Mouse (Mus musculus) forebrain, embryonic 12.5 days (tissue): ENCODE measurements at regions not wholly inside any gene's neighbourhood (a gene's known extent, or its start where the extent isn't known, plus 50 kb on each side); places are given as distances from the start of the nearest gene placed in this dataset.

Experiments
- ATAC-seq: fragments of 200-750 bp; cut with Nextera tagmentation; 2 replicates; pipeline ENCODE4 v1.8.0; 2017; ENCODE audit warnings: moderate TSS enrichment; ENCODE audit not compliant: low FRiP score
- H3K27ac ChIP-seq: fragments of 300-500 bp; sonication (generic); 2 replicates; pipeline ENCODE4 v1.5.1; 2016; ENCODE audit warnings: mild to moderate bottlenecking
- H3K27me3 ChIP-seq: fragments of 300-500 bp; sonication (generic); 2 replicates; pipeline ENCODE4 v1.6.1; 2016; ENCODE audit warnings: mild to moderate bottlenecking
- H3K36me3 ChIP-seq: fragments of 300-500 bp; sonication (generic); replicated peaks from 2 replicates; pipeline ENCODE4 v1.6.1; 2016; ENCODE audit warnings: mild to moderate bottlenecking
- H3K4me1 ChIP-seq: fragments of 300-500 bp; sonication (generic); 2 replicates; pipeline ENCODE4 v1.6.1; 2016
- H3K4me2 ChIP-seq: fragments of 300-500 bp; sonication (generic); 2 replicates; pipeline ENCODE4 v1.6.1; 2016; ENCODE audit warnings: mild to moderate bottlenecking, moderate library complexity
- H3K4me3 ChIP-seq: fragments of 300-500 bp; sonication (generic); replicated peaks from 2 replicates; pipeline ENCODE4 v1.5.1; 2016; ENCODE audit warnings: mild to moderate bottlenecking
- H3K9ac ChIP-seq: fragments of 300-500 bp; sonication (generic); 2 replicates; pipeline ENCODE4 v1.6.1; 2016; ENCODE audit warnings: mild to moderate bottlenecking
- H3K9me3 ChIP-seq: fragments of 300-500 bp; sonication (generic); 2 replicates; pipeline ENCODE4 v1.6.1; 2016
- WGBS: fragments of 180-500 bp; shearing (Covaris S2); methylation state at CpG from one replicate; pipeline ENCODE4 v1.1.7; 2016; 5-methylcytosine and 5-hydroxymethylcytosine counted together

GRCm38 (mm10) chr3:78825505-78825904 is 460.8 kb downstream of the Rapgef2 start:
- H3K9me3 ChIP-seq: no peaks in the 10 kb centered on the region
- no peak for ATAC-seq
- H3K4me3 ChIP-seq: no peak overlapping the region
- no peak overlapping the region for H3K27ac ChIP-seq
- no peaks in the 10 kb centered on the region for H3K4me1 ChIP-seq
- H3K9ac ChIP-seq: no peak overlapping the region
- H3K27me3 ChIP-seq: no peaks in the 10 kb centered on the region
- WGBS: 63% methylated on average over 2 of the region's 2 CpGs
- no peaks in the 10 kb centered on the region for H3K36me3 ChIP-seq
- H3K4me2 ChIP-seq: no peak overlapping the region

GRCm38 (mm10) chr3:78812425-78812824 is 473.9 kb downstream of the Rapgef2 start:
- Histone ChIP-seq H3K4me3 (no peak overlapping the region), H3K36me3 (no peaks in the 10 kb centered on the region), H3K27ac (no peak overlapping the region), H3K4me1 (no peaks in the 10 kb centered on the region), H3K9me3 (no peaks in the 10 kb centered on the region), H3K27me3 (no peaks in the 10 kb centered on the region), H3K4me2 (no peak overlapping the region), H3K9ac (no peak overlapping the region)
- ATAC-seq: peak; percentile 33; the same call in 1 of the 2 replicates
- 81% methylated on average over 3 of the region's 3 CpGs for WGBS

- WGBS: 90% methylated on average over 5 of the region's 5 CpGs
These were observed 475.7 kb downstream of the Rapgef2 start for GRCm38 (mm10) chr3:78810431-78811152.

GRCm38 (mm10) chr3:78803176-78803575 is 483.1 kb downstream of the Rapgef2 start:
- Histone ChIP-seq H3K27ac (no peak overlapping the region), H3K27me3 (no peaks in the 10 kb centered on the region), H3K9me3 (no peaks in the 10 kb centered on the region), H3K4me1 (no peaks in the 10 kb centered on the region), H3K9ac (no peak overlapping the region), H3K4me3 (no peak overlapping the region), H3K4me2 (no peak overlapping the region), H3K36me3 (no peaks in the 10 kb centered on the region)
- ATAC-seq: no peak
- 93% methylated on average over 2 of the region's 2 CpGs for WGBS

More at GRCm38 (mm10) chr3:78810431-78811152, 475.7 kb downstream of the Rapgef2 start:
- Histone ChIP-seq H3K9me3 (no peaks in the 10 kb centered on the region), H3K4me1 (no peaks in the 10 kb centered on the region), H3K4me3 (no peak overlapping the region), H3K27ac (no peak overlapping the region), H3K4me2 (no peak overlapping the region), H3K9ac (no peak overlapping the region), H3K36me3 (no peaks in the 10 kb centered on the region), H3K27me3 (no peaks in the 10 kb centered on the region)
- no peak for ATAC-seq

GRCm38 (mm10) chr3:78795951-78796455 is 490.3 kb downstream of the Rapgef2 start:
- H3K4me1 ChIP-seq: no peaks in the 10 kb centered on the region; the same call in 1 of the 2 replicates
- H3K27ac ChIP-seq: no peak overlapping the region
- no peak for ATAC-seq
- no peaks in the 10 kb centered on the region for H3K9me3 ChIP-seq
- no peaks in the 10 kb centered on the region for H3K27me3 ChIP-seq
- H3K4me3 ChIP-seq: no peak overlapping the region
- H3K36me3 ChIP-seq: no peaks in the 10 kb centered on the region
- 86% methylated on average over 4 of the region's 4 CpGs for WGBS
- no peak overlapping the region for H3K9ac ChIP-seq
- H3K4me2 ChIP-seq: no peak overlapping the region

GRCm38 (mm10) chr3:78792440-78793057 is 493.8 kb downstream of the Rapgef2 start:
- H3K4me1 ChIP-seq: no peaks in the 10 kb centered on the region; the same call in 1 of the 2 replicates
- ATAC-seq: peak; percentile 89

GRCm38 (mm10) chr3:78782766-78783165 is 503.6 kb downstream of the Rapgef2 start:
- Histone ChIP-seq H3K27ac (no peak overlapping the region), H3K4me1 (no peaks in the 10 kb centered on the region), H3K4me2 (no peak overlapping the region), H3K9me3 (no peaks in the 10 kb centered on the region), H3K27me3 (no peaks in the 10 kb centered on the region), H3K36me3 (no peaks in the 10 kb centered on the region), H3K9ac (no peak overlapping the region), H3K4me3 (no peak overlapping the region)
- 94% methylated on average over 1 of the region's 1 CpGs for WGBS
- ATAC-seq: no peak

More at GRCm38 (mm10) chr3:78792440-78793057, 493.8 kb downstream of the Rapgef2 start:
- no peak overlapping the region for H3K4me3 ChIP-seq
- WGBS: 57% methylated on average over 7 of the region's 7 CpGs
- no peaks in the 10 kb centered on the region for H3K27me3 ChIP-seq
- H3K9ac ChIP-seq: no peak overlapping the region
- no peaks in the 10 kb centered on the region for H3K36me3 ChIP-seq
- no peak overlapping the region for H3K27ac ChIP-seq
- no peak overlapping the region for H3K4me2 ChIP-seq
- no peaks in the 10 kb centered on the region for H3K9me3 ChIP-seq

GRCm38 (mm10) chr3:78755686-78756476 is 530.4 kb downstream of the Rapgef2 start:
- no peaks in the 10 kb centered on the region for H3K36me3 ChIP-seq
- no peak overlapping the region for H3K4me3 ChIP-seq
- WGBS: 11% methylated on average over 4 of the region's 4 CpGs
- H3K9ac ChIP-seq: no peak overlapping the region
- H3K9me3 ChIP-seq: no peaks in the 10 kb centered on the region
- H3K27ac ChIP-seq: no peak overlapping the region
- no peak overlapping the region for H3K4me2 ChIP-seq
- no peaks in the 10 kb centered on the region for H3K27me3 ChIP-seq
- peak; percentile 83; the same call in 1 of the 2 replicates for ATAC-seq
- peaks cover 3% of the 10 kb centered on the region for H3K4me1 ChIP-seq

- no peak for ATAC-seq
- no peak overlapping the region for H3K9ac ChIP-seq
- no peak overlapping the region for H3K27ac ChIP-seq
- no peaks in the 10 kb centered on the region for H3K9me3 ChIP-seq
- no peaks in the 10 kb centered on the region for H3K36me3 ChIP-seq
- H3K4me1 ChIP-seq: no peaks in the 10 kb centered on the region
- no peak overlapping the region for H3K4me3 ChIP-seq
- no peaks in the 10 kb centered on the region for H3K27me3 ChIP-seq
- H3K4me2 ChIP-seq: no peak overlapping the region
These were observed 550.2 kb downstream of the Rapgef2 start for GRCm38 (mm10) chr3:78736111-78736510.

GRCm38 (mm10) chr3:78716691-78717090 is 569.6 kb downstream of the Rapgef2 start:
- Histone ChIP-seq H3K4me1 (no peaks in the 10 kb centered on the region), H3K4me3 (no peak overlapping the region), H3K9me3 (no peaks in the 10 kb centered on the region), H3K4me2 (no peak overlapping the region), H3K27me3 (no peaks in the 10 kb centered on the region), H3K27ac (no peak overlapping the region), H3K9ac (no peak overlapping the region), H3K36me3 (no peaks in the 10 kb centered on the region)
- WGBS: 86% methylated on average over 2 of the region's 2 CpGs
- no peak for ATAC-seq

GRCm38 (mm10) chr3:78707687-78708086 is 578.6 kb downstream of the Rapgef2 start:
- H3K9me3 ChIP-seq: no peaks in the 10 kb centered on the region
- no peaks in the 10 kb centered on the region for H3K27me3 ChIP-seq
- H3K9ac ChIP-seq: no peak overlapping the region
- no peak overlapping the region for H3K4me3 ChIP-seq
- no peak overlapping the region for H3K27ac ChIP-seq
- H3K4me2 ChIP-seq: no peak overlapping the region
- no peak for ATAC-seq
- no peaks in the 10 kb centered on the region for H3K36me3 ChIP-seq
- no peaks in the 10 kb centered on the region for H3K4me1 ChIP-seq
- WGBS: 85% methylated on average over 1 of the region's 1 CpGs

GRCm38 (mm10) chr3:78698936-78699335 is 587.4 kb downstream of the Rapgef2 start:
- no peak for ATAC-seq
- Histone ChIP-seq H3K27ac (no peak overlapping the region), H3K4me2 (no peak overlapping the region), H3K4me1 (no peaks in the 10 kb centered on the region), H3K9ac (no peak overlapping the region), H3K27me3 (no peaks in the 10 kb centered on the region), H3K36me3 (no peaks in the 10 kb centered on the region), H3K9me3 (no peaks in the 10 kb centered on the region), H3K4me3 (no peak overlapping the region)
- WGBS: 69% methylated on average over 5 of the region's 5 CpGs
